Mouse (Mus musculus): ENCODE results near the gene Efemp1. TPM values are rescaled to one million over a fixed set of nuclear protein-coding genes. Genes with fewer than 3 reads are reported as not detected.

Gene Efemp1
- 175 and 188 TPM in 2 replicates for polyA plus RNA-seq (2012; rRNA removed)

- peak; percentile 36 for DNase-seq (ENCODE audit: low spot score)
Measured at GRCm38 (mm10) chr11:28853102-28853800, at the start of gene Efemp1. Gene Efemp1 (plus strand): TSS chr11:28853204.

- no peak for DNase-seq (ENCODE audit: low spot score)
Measured at GRCm38 (mm10) chr11:28808685-28809084, 44.3 kb upstream of the Efemp1 start.

- no peak for DNase-seq (ENCODE audit: low spot score)
Measured at GRCm38 (mm10) chr11:28811874-28812273, 41.1 kb upstream of the Efemp1 start.

- no peak for DNase-seq (ENCODE audit: low spot score)
Measured at GRCm38 (mm10) chr11:28812564-28812963, 40.4 kb upstream of the Efemp1 start.

- no peak for DNase-seq (ENCODE audit: low spot score)
Measured at GRCm38 (mm10) chr11:28817405-28817804, 35.6 kb upstream of the Efemp1 start.

GRCm38 (mm10) chr11:28826950-28827349 lies 26.1 kb upstream of the Efemp1 start:
- DNase-seq (ENCODE audit: low spot score), result no peak

- DNase-seq (ENCODE audit: low spot score), result no peak
Measured at GRCm38 (mm10) chr11:28833809-28834208, 19.2 kb upstream of the Efemp1 start.

GRCm38 (mm10) chr11:28835141-28835540 lies 17.9 kb upstream of the Efemp1 start:
- no peak for DNase-seq (ENCODE audit: low spot score)

- no peak for DNase-seq (ENCODE audit: low spot score)
Measured at GRCm38 (mm10) chr11:28849841-28850240, 3.2 kb upstream of the Efemp1 start.

GRCm38 (mm10) chr11:28851645-28852044 lies 1.4 kb upstream of the Efemp1 start:
- no peak for DNase-seq (ENCODE audit: low spot score)

GRCm38 (mm10) chr11:28852361-28852919 lies 564 bp upstream of the Efemp1 start:
- DNase-seq (ENCODE audit: low spot score), result no peak

GRCm38 (mm10) chr11:28859125-28859524 lies 6.1 kb downstream of the Efemp1 start:
- no peak for DNase-seq (ENCODE audit: low spot score)

GRCm38 (mm10) chr11:28869129-28869528 lies 16.1 kb downstream of the Efemp1 start:
- no peak for DNase-seq (ENCODE audit: low spot score)

- DNase-seq (ENCODE audit: low spot score), result no peak
Measured at GRCm38 (mm10) chr11:28881381-28881976, 28.5 kb downstream of the Efemp1 start.

GRCm38 (mm10) chr11:28883106-28883505 lies 30.1 kb downstream of the Efemp1 start:
- DNase-seq (ENCODE audit: low spot score), result no peak

GRCm38 (mm10) chr11:28889538-28889937 lies 36.5 kb downstream of the Efemp1 start:
- no peak for DNase-seq (ENCODE audit: low spot score)

GRCm38 (mm10) chr11:28891515-28891914 lies 38.5 kb downstream of the Efemp1 start:
- DNase-seq (ENCODE audit: low spot score), result no peak

- DNase-seq (ENCODE audit: low spot score), result no peak
Measured at GRCm38 (mm10) chr11:28899420-28899819, 46.4 kb downstream of the Efemp1 start.

GRCm38 (mm10) chr11:28904596-28904995 lies 51.6 kb downstream of the Efemp1 start:
- DNase-seq (ENCODE audit: low spot score), result no peak

- no peak for DNase-seq (ENCODE audit: low spot score)
Measured at GRCm38 (mm10) chr11:28906288-28906687, 53.3 kb downstream of the Efemp1 start.

- DNase-seq (ENCODE audit: low spot score), result no peak
Measured at GRCm38 (mm10) chr11:28908908-28909545, 56.0 kb downstream of the Efemp1 start.

GRCm38 (mm10) chr11:28912469-28913138 lies 59.6 kb downstream of the Efemp1 start:
- no peak for DNase-seq (ENCODE audit: low spot score)

All from urinary bladder, adult 2 months (tissue).